Mouse (Mus musculus) forebrain, embryonic 16.5 days (tissue): Measurements from ENCODE around the gene Pde6c. TPM values are rescaled to one million over a fixed set of nuclear protein-coding genes. Genes with fewer than 3 reads are reported as not detected.

ENCODE experiments used
- ATAC-seq: fragments of 200-750 bp; cut with Nextera tagmentation; 2 replicates; pipeline ENCODE4 v1.8.0; 2017; ENCODE audit warnings: mild to moderate bottlenecking, moderate library complexity
- H3K27ac ChIP-seq: fragments of 300-500 bp; sonication (generic); 2 replicates; pipeline ENCODE4 v1.5.1; 2014; ENCODE audit warnings: low read length, control low read depth
- H3K27me3 ChIP-seq: fragments of 300-500 bp; sonication (generic); replicated peaks from 2 replicates; pipeline ENCODE4 v1.6.1; 2014; ENCODE audit warnings: low read length; ENCODE audit not compliant: control insufficient read depth, insufficient read depth
- H3K36me3 ChIP-seq: fragments of 300-500 bp; sonication (generic); 2 replicates; pipeline ENCODE4 v1.6.1; 2014; ENCODE audit not compliant: control insufficient read depth, insufficient read depth
- H3K4me1 ChIP-seq: fragments of 300-500 bp; sonication (generic); replicated peaks from 2 replicates; pipeline ENCODE4 v1.6.1; 2014; ENCODE audit warnings: low read length; ENCODE audit not compliant: control insufficient read depth, insufficient read depth
- H3K4me2 ChIP-seq: fragments of 300-500 bp; sonication (generic); 2 replicates; pipeline ENCODE4 v1.6.1; 2014; ENCODE audit warnings: mild to moderate bottlenecking, low read length, control low read depth
- H3K4me3 ChIP-seq: fragments of 300-500 bp; sonication (generic); replicated peaks from 2 replicates; pipeline ENCODE4 v1.5.1; 2014; ENCODE audit warnings: mild to moderate bottlenecking, low read length, control low read depth
- H3K9ac ChIP-seq: fragments of 300-500 bp; sonication (generic); replicated peaks from 2 replicates; pipeline ENCODE4 v1.6.1; 2014; ENCODE audit warnings: low read depth, low read length, control low read depth
- H3K9me3 ChIP-seq: fragments of 300-500 bp; sonication (generic); 2 replicates; pipeline ENCODE4 v1.6.1; 2016; ENCODE audit warnings: low read length; ENCODE audit not compliant: control insufficient read depth
- WGBS: fragments of 180-500 bp; shearing (Covaris S2); extraction: QIAGEN DNeasy Blood & Tissue Kit; methylation state at CpG from one replicate; pipeline ENCODE4 v1.1.7; 2014; 5-methylcytosine and 5-hydroxymethylcytosine counted together
- polyA plus RNA-seq: library from polyadenylated mRNA; unstranded; fragments of >200 nt; fragmentation: Nextera tagmentation; extraction: Ambion mirVana; gene quantifications from 2 replicates; pipeline ENCODE4 v1.2.1, GENCODE M21; 2015

Pde6c gene
- polyA plus RNA-seq, 1 experiment from 2014 or later, result 0.16 TPM

DNA sequence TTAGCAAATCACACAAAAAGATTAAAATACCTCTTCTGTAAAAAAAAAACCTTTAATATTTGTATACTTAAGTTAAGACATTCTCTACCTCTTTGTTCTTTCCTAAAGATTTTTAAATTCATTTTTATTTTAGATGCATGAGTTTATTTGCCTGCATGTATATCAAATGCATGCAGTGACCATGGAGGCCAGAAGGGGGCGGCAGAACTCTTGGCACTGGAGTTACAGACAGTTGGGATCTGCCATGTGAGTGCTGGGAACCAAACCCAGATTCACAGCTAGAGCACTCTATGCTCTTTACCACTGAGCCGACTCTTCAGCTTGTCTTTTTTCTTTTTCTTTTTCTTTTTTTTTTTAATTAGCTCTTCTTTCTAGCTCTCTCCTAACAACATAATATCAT, 96.1 kb downstream of the Pde6c start:
- ATAC-seq, result no peak

DNA sequence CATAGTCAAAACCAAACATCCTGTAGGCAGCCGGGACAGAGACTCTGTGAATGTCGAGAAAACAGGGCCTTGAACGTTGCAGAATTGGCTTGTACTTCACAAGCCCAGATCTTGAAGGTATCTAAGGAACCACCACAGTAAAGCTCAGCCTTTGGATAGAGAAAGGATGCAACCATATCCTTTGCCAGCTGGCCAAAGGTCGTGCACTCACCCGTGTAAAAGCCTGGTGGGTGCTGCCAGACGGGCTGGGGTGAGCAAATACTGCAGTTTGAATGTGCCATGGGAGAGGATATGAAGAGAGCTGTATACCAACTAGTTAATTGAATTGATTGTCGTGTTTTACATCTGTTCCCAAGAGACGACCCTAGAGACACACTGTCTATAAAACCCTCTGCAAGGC, 99.5 kb downstream of the Pde6c start:
- H3K36me3 ChIP-seq, result no peaks in the 10 kb centered on the region
- no peak overlapping the region for H3K4me3 ChIP-seq
- no peak overlapping the region for H3K4me2 ChIP-seq
- no peaks in the 10 kb centered on the region for H3K27me3 ChIP-seq
- no peaks in the 10 kb centered on the region for H3K4me1 ChIP-seq
- H3K9ac ChIP-seq, result no peak overlapping the region
- ATAC-seq, result no peak
- 64% methylated on average over 8 of the region's 8 CpGs for WGBS
- 0 out of 2 replicates have a peak, but pooled peaks cover 2% of the 10 kb centered on the region for H3K9me3 ChIP-seq
- H3K27ac ChIP-seq, result no peak overlapping the region

More for the DNA sequence above, 96.1 kb downstream of the Pde6c start:
- Histone ChIP-seq H3K27me3 (no peaks in the 10 kb centered on the region), H3K9me3 (0 out of 2 replicates have a peak, but pooled peaks cover 2% of the 10 kb centered on the region), H3K36me3 (no peaks in the 10 kb centered on the region), H3K4me2 (no peak overlapping the region), H3K9ac (no peak overlapping the region), H3K27ac (no peak overlapping the region), H3K4me1 (peaks cover 3% of the 10 kb centered on the region), H3K4me3 (no peak overlapping the region)
- WGBS, result 57% methylated on average over 2 of the region's 2 CpGs

- Histone ChIP-seq H3K4me2 (no peak overlapping the region), H3K36me3 (no peaks in the 10 kb centered on the region), H3K27me3 (no peaks in the 10 kb centered on the region), H3K4me1 (no peaks in the 10 kb centered on the region; the same call in 1 of the 2 replicates), H3K4me3 (no peak overlapping the region), H3K9ac (no peak overlapping the region), H3K27ac (no peak overlapping the region), H3K9me3 (0 out of 2 replicates have a peak, but pooled peaks cover 2% of the 10 kb centered on the region)
- WGBS, result under 1% methylated on average over 4 of the region's 4 CpGs
- no peak for ATAC-seq
Observed at GRCm38 (mm10) chr19:38232516-38232915, 99.9 kb downstream of the Pde6c start.

Other genes with a start within 250 kb of the Pde6c start
- gene Myof, start 89.2 kb upstream of the Pde6c start, polyA plus RNA-seq, result 1.5 and 2.0 TPM in 2 replicates
- gene Cep55, start 77.8 kb upstream of the Pde6c start, polyA plus RNA-seq, result 12.2 and 17.8 TPM in 2 replicates
- gene Ffar4, start 35.7 kb upstream of the Pde6c start, polyA plus RNA-seq, result 0.17 TPM in 1 of 2 replicates, not detected in the other
- gene Rbp4, start 7.5 kb upstream of the Pde6c start, polyA plus RNA-seq, result 1.1 and 1.3 TPM in 2 replicates
- 54.7 and 56.8 TPM in 2 replicates for gene Fra10ac1, start 91.4 kb downstream of the Pde6c start, polyA plus RNA-seq
- 15.5 and 19.1 TPM in 2 replicates for gene Lgi1, start 131.8 kb downstream of the Pde6c start, polyA plus RNA-seq